ENCODE assay signal across 28 mouse cellular contexts in the genomic region with DNA sequence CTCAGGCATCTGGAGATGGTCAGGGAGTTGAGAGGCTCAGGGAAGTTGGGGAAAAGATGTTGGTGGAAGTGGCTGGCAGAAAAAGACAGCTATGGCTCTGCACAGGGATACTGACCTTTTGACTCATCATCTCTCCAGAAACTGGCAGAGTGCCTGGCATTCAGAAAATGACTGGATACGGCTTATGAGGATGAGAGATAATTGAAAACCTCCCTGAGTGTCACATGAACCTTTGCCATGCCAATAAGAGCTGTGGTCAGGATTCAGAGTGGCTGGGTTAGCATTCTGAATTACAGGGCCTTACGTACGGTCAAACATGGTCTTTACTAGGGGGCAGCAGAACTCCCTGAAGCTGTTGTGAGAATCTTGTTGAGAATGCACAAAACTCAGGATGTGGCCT. TPM values are rescaled to one million over a fixed set of nuclear protein-coding genes. Genes with fewer than 3 reads are reported as not detected.
A peak's percentile ranks its signal among the peaks of the same experiment; 100 is the strongest.
DNase-seq lines count a peak whose midpoint lies in the region; ATAC-seq and TF ChIP-seq lines count a peak whose summit lies in the region.
"Had no signal": no experiment of that assay in that cellular context is flagged by ENCODE, and none has a peak within 500 bp of the region (broad histone marks: within the 10 kb centered on the region; RNA-seq: fewer than 3 reads in every experiment).

No protein-coding gene starts in this region.

- no peaks in the 10 kb centered on the region for H3K79me3 ChIP-seq in C2C12 (ENCODE audit: low read depth)

- no peak overlapping the region for H3K4me3 ChIP-seq in C2C12 (ENCODE audit: insufficient read depth, poor library complexity, severe bottlenecking)
- H3K4me3 ChIP-seq in gastrocnemius, adult 2 months, result no peak overlapping the region
- no peak overlapping the region for H3K4me3 ChIP-seq in heart, embryonic 12.5 days
- H3K4me3 ChIP-seq: embryonic facial prominence, embryonic 15.5 days; erythroblast, embryonic 14.5 days; forebrain, embryonic 10.5 days; forebrain, embryonic 15.5 days; heart, adult 2 months; hindbrain, embryonic 10.5 days; intestine, embryonic 15.5 days had no signal

- TF ChIP-seq CTCF in C2C12 (IDR thresholded peaks at IDR 0.05; ENCODE audit: control insufficient read depth, insufficient read depth, insufficient read length) (no peak), Patski (IDR thresholded peaks at IDR 0.05) (peak; percentile 5)
- TF ChIP-seq CTCF in gastrocnemius, adult 2 months (IDR thresholded peaks at IDR 0.05), result no peak

- no peaks in the 10 kb centered on the region for H3K27me3 ChIP-seq in C2C12 (ENCODE audit: control insufficient read depth, insufficient read depth, insufficient read length)
- H3K27me3 ChIP-seq in Patski, result peaks cover 12% of the 10 kb centered on the region
- no peaks in the 10 kb centered on the region for H3K27me3 ChIP-seq in heart, embryonic 12.5 days (replicated peaks)
- H3K27me3 ChIP-seq: embryonic facial prominence, embryonic 15.5 days; forebrain, embryonic 15.5 days; intestine, embryonic 15.5 days had no signal

- H3K9ac ChIP-seq in heart, embryonic 12.5 days, result no peak overlapping the region
- H3K9ac ChIP-seq: embryonic facial prominence, embryonic 15.5 days; forebrain, embryonic 15.5 days; hindbrain, embryonic 14.5 days; intestine, embryonic 15.5 days had no signal

- in situ Hi-C loops in Patski (cut with MboI; ENCODE audit: low pct_unique_long_range_greater_than_20kb), result no loop called here

- peak; percentile 27 for ATAC-seq in Patski
- no peak for ATAC-seq in activated CD4-positive, CD25-positive, alpha-beta regulatory T cell, adult 4 months
- no peak for ATAC-seq in heart, embryonic 12.5 days (ENCODE audit: insufficient number of reproducible peaks, low FRiP score)
- ATAC-seq: forebrain, embryonic 15.5 days; intestine, embryonic 15.5 days had no signal

- H3K4me1 ChIP-seq in heart, embryonic 12.5 days (replicated peaks), result no peaks in the 10 kb centered on the region
- H3K4me1 ChIP-seq: embryonic facial prominence, embryonic 15.5 days; forebrain, embryonic 10.5 days; forebrain, embryonic 15.5 days; hindbrain, embryonic 10.5 days; intestine, embryonic 15.5 days had no signal

- CTCF ChIA-PET in Patski (lab: Charles Lee), result interaction anchor here (0.9 to 2.5 kb wide), 3 partner anchors 12 to 30 kb away, joined by 3 to 7 read pairs (median 4); no protein-coding TSS in a partner anchor

- H3K4me2 ChIP-seq in heart, embryonic 12.5 days, result no peak overlapping the region
- H3K4me2 ChIP-seq: embryonic facial prominence, embryonic 15.5 days; forebrain, embryonic 15.5 days; heart, embryonic 11.5 days; hindbrain, embryonic 14.5 days; intestine, embryonic 15.5 days had no signal

- no peak overlapping the region for H3ac ChIP-seq in C2C12 (ENCODE audit: control insufficient read depth, insufficient read length, low read depth)

- no peaks in the 10 kb centered on the region for H3K9me3 ChIP-seq in heart, embryonic 12.5 days (replicated peaks)
- H3K9me3 ChIP-seq: embryonic facial prominence, embryonic 15.5 days; forebrain, embryonic 10.5 days; forebrain, embryonic 15.5 days; hindbrain, embryonic 10.5 days; intestine, embryonic 15.5 days had no signal

- DNase-seq in Patski (ENCODE audit: low read depth, low spot score), result peak; percentile 63
- DNase-seq in adrenal gland, postnatal 10 days, result peak; percentile 16
- DNase-seq in brain, adult 2 months (ENCODE audit: low read depth, low spot score), result peak; percentile 2
- no peak for DNase-seq in gastrocnemius, adult 2 months
- DNase-seq: B cell, adult 2 months; cerebellum, adult 11-12 months; cerebellum, adult 9-10 months; cerebellum, postnatal 36 days; gastrocnemius, postnatal 14 days; heart, adult 2 months; kidney, adult 18-20 months had no signal

- no peak overlapping the region for H3K27ac ChIP-seq in gastrocnemius, adult 2 months
- H3K27ac ChIP-seq in heart, embryonic 12.5 days (ENCODE audit: poor library complexity, severe bottlenecking), result no peak overlapping the region
- H3K27ac ChIP-seq: embryonic facial prominence, embryonic 15.5 days; forebrain, embryonic 10.5 days; forebrain, embryonic 15.5 days; heart, adult 2 months; hindbrain, embryonic 10.5 days; hindbrain, embryonic 14.5 days; intestine, embryonic 15.5 days had no signal

- POLR2A ChIA-PET in Patski (lab: Charles Lee), result interaction anchor here (0.7 to 0.9 kb wide), 3 partner anchors 14 to 533 kb away, joined by 3 to 4 read pairs (median 3); no protein-coding TSS in a partner anchor

- 68% methylated on average over 3 of the region's 3 CpGs for WGBS in heart, embryonic 12.5 days

- no peaks in the 10 kb centered on the region for H3K79me2 ChIP-seq in C2C12 (ENCODE audit: control insufficient read depth, insufficient read depth)

- intact Hi-C loops in gastrocnemius, adult 2 months (cut with DNase I), result no loop called here

- no peaks in the 10 kb centered on the region for H3K36me3 ChIP-seq in C2C12 (ENCODE audit: control insufficient read depth, insufficient read depth)
- no peaks in the 10 kb centered on the region for H3K36me3 ChIP-seq in heart, embryonic 12.5 days
- H3K36me3 ChIP-seq: embryonic facial prominence, embryonic 15.5 days; forebrain, embryonic 10.5 days; forebrain, embryonic 15.5 days; hindbrain, embryonic 10.5 days; intestine, embryonic 15.5 days had no signal

TF ChIP-seq in C2C12, 6 proteins besides CTCF, POLR2A, EP300 and RAD21:
- no peak for TF ChIP-seq CEBPB (IDR thresholded peaks at IDR 0.05; ENCODE audit: low read depth)
- TF ChIP-seq MAX (IDR thresholded peaks at IDR 0.05), result peak; percentile 56
- TF ChIP-seq FOSL1 (IDR thresholded peaks at IDR 0.05; ENCODE audit: insufficient read depth, low read length, poor library complexity, severe bottlenecking), result peak; percentile 35
- TF ChIP-seq USF1 (IDR thresholded peaks at IDR 0.05; ENCODE audit: low read depth), result peak; percentile 66

RNA-seq across cellular contexts. Expression of gene Prr9, which starts 2.8 kb away (rescaled TPM):
- polyA plus RNA-seq in C2C12 (2012; fragmentation: generic; extraction: Trizol) (19.7 TPM), Patski (2021) (not detected)
- total RNA-seq in adrenal gland, postnatal 10 days (2021), result not detected
- not detected for total RNA-seq in gastrocnemius, adult 2 months (2021)
- polyA plus RNA-seq in activated CD4-positive, CD25-positive, alpha-beta regulatory T cell, adult 4 months (2017; shearing (Covaris generic)), result under 1 TPM in 1 of 2 experiments, not detected in 1; 0.42 TPM
- not detected in 2 replicates for polyA plus RNA-seq in heart, embryonic 12.5 days (2016; fragmentation: Nextera tagmentation; extraction: Ambion mirVana)
- total RNA-seq: adrenal gland, adult 18-20 months; gastrocnemius, postnatal 14 days; heart, adult 2 months; heart, postnatal 25 days; MEL had no signal
- polyA plus RNA-seq: erythroblast, embryonic 14.5 days; forebrain, embryonic 10.5 days; forebrain, embryonic 15.5 days; gonadal fat pad, adult 2 months; heart, adult 2 months; heart, embryonic 11.5 days; hindbrain, embryonic 10.5 days; hindbrain, embryonic 14.5 days; intestine, embryonic 15.5 days; kidney, embryonic 14.5 days had no signal

RNA-seq across cellular contexts. Expression of gene Lelp1, which starts 21.6 kb away (rescaled TPM):
- polyA plus RNA-seq in C2C12 (2012; fragmentation: generic; extraction: Trizol), result 0.13 TPM
- not detected for polyA plus RNA-seq in Patski (2021)
- not detected for total RNA-seq in adrenal gland, postnatal 10 days (2021)
- not detected for total RNA-seq in gastrocnemius, adult 2 months (2021)
- polyA plus RNA-seq in activated CD4-positive, CD25-positive, alpha-beta regulatory T cell, adult 4 months (2017; shearing (Covaris generic)), result not detected
- not detected in 2 replicates for polyA plus RNA-seq in heart, embryonic 12.5 days (2016; fragmentation: Nextera tagmentation; extraction: Ambion mirVana)
- total RNA-seq: adrenal gland, adult 18-20 months; gastrocnemius, postnatal 14 days; heart, adult 2 months; heart, postnatal 25 days; MEL had no signal
- polyA plus RNA-seq: embryonic facial prominence, embryonic 15.5 days; erythroblast, embryonic 14.5 days; forebrain, embryonic 10.5 days; forebrain, embryonic 15.5 days; heart, embryonic 11.5 days; heart, embryonic 16.5 days; hindbrain, embryonic 10.5 days; hindbrain, embryonic 14.5 days; intestine, embryonic 15.5 days; kidney, embryonic 14.5 days had no signal

RNA-seq across cellular contexts. Expression of gene Lor, which starts 38.0 kb away (rescaled TPM):
- 6.9 TPM for polyA plus RNA-seq in C2C12 (2012; fragmentation: generic; extraction: Trizol)
- polyA plus RNA-seq in Patski (2021), result not detected
- total RNA-seq in adrenal gland, postnatal 10 days (2021), result not detected
- total RNA-seq in gastrocnemius, adult 2 months (2021), result not detected
- not detected for polyA plus RNA-seq in activated CD4-positive, CD25-positive, alpha-beta regulatory T cell, adult 4 months (2017; shearing (Covaris generic))
- polyA plus RNA-seq in heart, embryonic 12.5 days (2016; fragmentation: Nextera tagmentation; extraction: Ambion mirVana), result 0.86 and 1.1 TPM in 2 replicates
- total RNA-seq: gastrocnemius, postnatal 14 days; heart, adult 2 months; heart, postnatal 25 days; MEL had no signal
- polyA plus RNA-seq: erythroblast, embryonic 14.5 days; heart, adult 2 months had no signal

Comparison
In these comparisons a context has a peak if more than half of its experiments do, and no peak if none do; other contexts are left out.
1. RNA of gene Prr9, which starts 2.8 kb away (polyA plus RNA-seq): 19.7 TPM in C2C12 (single experiment); 0.42 TPM in activated CD4-positive, CD25-positive, alpha-beta regulatory T cell, adult 4 months, not detected in Patski (single experiment) and not detected in heart, embryonic 12.5 days; every median in the first group is over 10 times any median in the second.